ENCODE assay signal across 8 mouse cellular contexts in genomic region chr7:109139405-109139804, GRCm38 (mm10). TPM values are rescaled to one million over a fixed set of nuclear protein-coding genes. Genes with fewer than 3 reads are reported as not detected.
A peak's percentile ranks its signal among the peaks of the same experiment; 100 is the strongest.
DNase-seq lines count a peak whose midpoint lies in the region; ATAC-seq and TF ChIP-seq lines count a peak whose summit lies in the region.

No protein-coding gene starts in this region.

- H3K4me1 ChIP-seq in forebrain, embryonic 16.5 days (replicated peaks; ENCODE audit: control insufficient read depth, insufficient read depth, low read length) = peaks cover 23% of the 10 kb centered on the region
- no peaks in the 10 kb centered on the region for H3K4me1 ChIP-seq in lung, adult 2 months (ENCODE audit: control insufficient read depth, insufficient read depth, low read length)

- peak; percentile 95 for TF ChIP-seq CTCF in layer of hippocampus, adult 2 months (conservative IDR thresholded peaks at IDR 0.05)
- TF ChIP-seq CTCF in lung, adult 2 months (IDR thresholded peaks at IDR 0.05; ENCODE audit: insufficient read depth, low read length) = peak; percentile 91

- no peaks in the 10 kb centered on the region for H3K9me3 ChIP-seq in forebrain, embryonic 16.5 days (ENCODE audit: control insufficient read depth, low read length)

- H3K4me2 ChIP-seq in forebrain, embryonic 16.5 days (ENCODE audit: low read length) = no peak overlapping the region

- 0 out of 2 replicates have a peak, but pooled peaks cover 3% of the 10 kb centered on the region for H3K27me3 ChIP-seq in forebrain, embryonic 16.5 days (replicated peaks; ENCODE audit: control insufficient read depth, insufficient read depth, low read length)

- ATAC-seq in cerebellum, adult (ENCODE audit: insufficient number of reproducible peaks, low FRiP score, low TSS enrichment) = peak; percentile 79
- peak; percentile 72 for ATAC-seq in forebrain, embryonic 16.5 days

- H3K36me3 ChIP-seq in forebrain, embryonic 16.5 days (ENCODE audit: control insufficient read depth, insufficient read depth) = 0 out of 2 replicates have a peak, but pooled peaks cover 3% of the 10 kb centered on the region

- no peak for TF ChIP-seq POLR2A in lung, adult 2 months (IDR thresholded peaks at IDR 0.05; ENCODE audit: borderline replicate concordance, extremely low read depth, low read depth, low read length)

- WGBS in forebrain, embryonic 16.5 days = 17% methylated on average over 3 of the region's 3 CpGs
- WGBS in lung, adult 2 months = 5% methylated on average over 3 of the region's 3 CpGs

- H3K27ac ChIP-seq in forebrain, embryonic 16.5 days (ENCODE audit: low read length) = no peak overlapping the region
- no peak overlapping the region for H3K27ac ChIP-seq in layer of hippocampus, adult 2 months

- H3K9ac ChIP-seq in forebrain, embryonic 16.5 days (replicated peaks; ENCODE audit: low read depth, low read length) = no peak overlapping the region

- no peak overlapping the region for H3K4me3 ChIP-seq in forebrain, embryonic 16.5 days (replicated peaks; ENCODE audit: low read length)
- H3K4me3 ChIP-seq in layer of hippocampus, adult 2 months = no peak overlapping the region
- H3K4me3 ChIP-seq in lung, adult 2 months (replicated peaks; ENCODE audit: extremely low read depth, low read depth, low read length) = no peak overlapping the region

- peak; percentile 89 for DNase-seq in ES-CJ7 (ENCODE audit: low read depth, low spot score)
- DNase-seq in heart, postnatal 4 days = peak; percentile 93
- DNase-seq in layer of hippocampus, adult 2 months (ENCODE audit: low spot score in 2 of 2) = peak; percentile 81 to 91
- peak; percentile 73 for DNase-seq in lung, adult 2 months
- DNase-seq in ovary, postnatal 14 days (ENCODE audit: low spot score) = peak; percentile 82
- peak; percentile 20 to 71 for DNase-seq in thymus, postnatal 10 days (ENCODE audit: low spot score in 2 of 2)

RNA-seq across cellular contexts. Expression of gene Lmo1, which starts 35.6 kb away (rescaled TPM):
- 64.2 and 82.2 TPM in 2 replicates for polyA plus RNA-seq in forebrain, embryonic 16.5 days (2015; fragmentation: Nextera tagmentation; extraction: Ambion mirVana)
- total RNA-seq in heart, postnatal 4 days (2021) = 1 to 10 TPM; 1.4 TPM
- total RNA-seq in layer of hippocampus, adult 2 months (2021) = 10 to 100 TPM; 62.5 to 67.0 TPM
- 7.5 and 8.7 TPM in 2 replicates for polyA plus RNA-seq in lung, adult 2 months (2012; rRNA removed)

RNA-seq across cellular contexts. Expression of gene Ric3, which starts 56.3 kb away (rescaled TPM):
- 31.9 and 34.6 TPM in 2 replicates for polyA plus RNA-seq in forebrain, embryonic 16.5 days (2015; fragmentation: Nextera tagmentation; extraction: Ambion mirVana)
- total RNA-seq in heart, postnatal 4 days (2021) = under 1 TPM; 0.74 to 0.77 TPM
- 10 to 100 TPM; 69.6 to 72.0 TPM for total RNA-seq in layer of hippocampus, adult 2 months (2021)
- 0.92 and 2.4 TPM in 2 replicates for polyA plus RNA-seq in lung, adult 2 months (2012; rRNA removed)

Comparison
In these comparisons a context has a peak if more than half of its experiments do, and no peak if none do; other contexts are left out.
1. RNA of gene Lmo1, which starts 35.6 kb away (total RNA-seq): 62.5 to 67.0 TPM in layer of hippocampus, adult 2 months; 1.4 TPM in heart, postnatal 4 days; every median in the first group is over 10 times any median in the second.
2. RNA of gene Ric3, which starts 56.3 kb away (total RNA-seq): 69.6 to 72.0 TPM in layer of hippocampus, adult 2 months; 0.74 to 0.77 TPM in heart, postnatal 4 days; every median in the first group is over 10 times any median in the second.
3. Peak in every context shown above with its lines, with median percentiles within 50 percentile points of each other: DNase-seq.